Mouse (Mus musculus) embryonic fibroblast, embryonic 13.5 days (primary cell): ENCODE measurements around the gene Tomm40.

Experiments
- CTCF ChIP-seq: IDR thresholded peaks from 2 replicates; pipeline ENCODE4 v1.5.1; 2011; ENCODE audit warnings: mild to moderate bottlenecking, control low read depth, low read length, moderate library complexity, borderline replicate concordance; ENCODE audit not compliant: insufficient read depth
- POLR2A ChIP-seq: IDR thresholded peaks from 2 replicates; pipeline ENCODE4 v1.6.1; 2011; ENCODE audit warnings: low read depth, mild to moderate bottlenecking, control low read depth, low read length, moderate library complexity

- TF ChIP-seq CTCF = no peak
- TF ChIP-seq POLR2A = no peak
Measured at GRCm38 (mm10) chr7:19695213-19695594, 20.0 kb downstream of the Tomm40 start.
